In the genomic region with DNA sequence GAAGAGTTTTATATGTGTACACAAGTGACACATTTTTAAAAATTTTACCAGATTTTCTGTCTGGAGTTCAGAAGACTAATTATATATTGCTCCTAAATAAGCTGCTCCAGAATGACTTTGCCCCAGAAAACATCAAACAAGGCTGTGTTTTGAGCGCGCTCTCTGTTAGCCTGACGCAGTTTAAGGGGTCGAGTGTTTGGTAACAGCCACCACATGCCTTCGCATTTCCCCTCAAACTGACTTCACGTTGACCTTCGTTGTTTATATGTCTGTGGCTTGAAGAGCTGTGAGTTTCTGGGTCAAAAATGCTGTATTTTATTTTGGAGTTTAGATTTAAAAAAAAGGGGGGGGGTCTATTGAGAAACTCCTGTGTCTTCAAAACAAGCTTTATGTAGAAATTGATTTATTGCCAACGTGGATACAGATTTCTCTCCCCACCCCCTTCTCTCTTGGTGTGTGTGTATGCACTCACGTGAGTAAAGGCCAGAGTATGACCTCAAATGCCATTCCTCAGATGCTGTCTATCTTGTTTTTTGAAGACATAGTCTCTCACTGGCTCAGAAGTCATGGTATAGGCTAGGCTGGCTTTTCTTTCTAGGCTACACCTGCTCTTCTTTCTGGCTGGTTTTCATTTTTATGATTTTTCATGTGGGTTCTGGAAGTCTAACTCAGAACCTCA, we compare ENCODE assay signal across 16 mouse cellular contexts.
"Had no signal": no experiment of that assay in that cellular context is flagged by ENCODE, and none has a peak within 500 bp of the region (broad histone marks: within the 10 kb centered on the region; RNA-seq: fewer than 3 reads in every experiment).

No protein-coding gene starts in this region.

- DNase-seq: kidney, adult 18-20 months; kidney, adult 9 months; kidney, postnatal 36 days; layer of hippocampus, postnatal 36 days; liver, postnatal 0 days; midbrain, embryonic 14.5 days; thymus, adult 18-20 months; thymus, postnatal 36 days had no signal

- ATAC-seq: inflammation-experienced regulatory T-cells, adult 6 months; intestine, embryonic 16.5 days; liver, postnatal 0 days had no signal

- H3K9ac ChIP-seq: limb, embryonic 12.5 days; limb, embryonic 15.5 days; liver, embryonic 14.5 days; liver, postnatal 0 days had no signal

- H3K9me3 ChIP-seq: limb, embryonic 12.5 days; limb, embryonic 15.5 days; midbrain, embryonic 10.5 days had no signal

- H3K4me1 ChIP-seq: limb, embryonic 15.5 days; midbrain, embryonic 10.5 days had no signal

- H3K27ac ChIP-seq: left cerebral cortex, adult 2 months; limb, embryonic 12.5 days; limb, embryonic 15.5 days; liver, embryonic 14.5 days; midbrain, embryonic 10.5 days had no signal

- H3K4me2 ChIP-seq: limb, embryonic 12.5 days; limb, embryonic 15.5 days; liver, embryonic 11.5 days had no signal

- H3K27me3 ChIP-seq: limb, embryonic 12.5 days; limb, embryonic 15.5 days had no signal

- H3K4me3 ChIP-seq: left cerebral cortex, adult 2 months; limb, embryonic 12.5 days; limb, embryonic 15.5 days; midbrain, embryonic 10.5 days had no signal

- H3K36me3 ChIP-seq: limb, embryonic 12.5 days; limb, embryonic 15.5 days; midbrain, embryonic 10.5 days had no signal
